Mouse (Mus musculus): ENCODE results near the gene Pabpc4.

DNA sequence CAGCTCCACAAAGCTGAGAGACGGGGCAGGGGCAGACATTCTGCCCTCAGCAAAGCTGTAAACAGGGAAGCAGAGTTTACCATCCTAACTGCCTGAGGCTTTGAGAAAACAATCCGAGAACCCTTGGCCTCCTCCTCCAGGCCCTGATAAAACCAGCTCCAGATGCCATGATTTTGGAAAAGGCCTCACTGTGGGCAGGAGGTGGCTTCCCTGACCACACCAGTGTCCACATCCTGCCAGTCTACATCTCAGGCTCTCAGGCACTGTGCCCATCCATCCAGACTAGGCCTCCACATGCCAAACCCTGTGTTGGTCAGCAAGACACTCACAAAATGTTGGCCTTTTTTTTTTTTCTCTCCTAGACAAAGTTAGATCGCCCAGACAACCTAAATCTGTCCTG, 72.0 kb downstream of the Pabpc4 start:
- TF ChIP-seq POLR2A (IDR thresholded peaks at IDR 0.05; ENCODE audit: extremely low read depth, insufficient read depth, low read length) (no peak), CTCF (IDR thresholded peaks at IDR 0.05; ENCODE audit: extremely low read depth, insufficient read depth, low read length) (no peak)

Measured in cortical plate, adult 2 months (tissue).